Mouse (Mus musculus): ENCODE results near the gene 2310039H08Rik.

- no peak for TF ChIP-seq CTCF (IDR thresholded peaks at IDR 0.05; ENCODE audit: control insufficient read depth, insufficient read depth, insufficient read length)
- peak; percentile 49 for TF ChIP-seq MAX (IDR thresholded peaks at IDR 0.05)
- no peak for TF ChIP-seq MYOG (IDR thresholded peaks at IDR 0.05; ENCODE audit: control insufficient read depth, extremely low read depth, insufficient read length)
- no peak for TF ChIP-seq MYOD1 (IDR thresholded peaks at IDR 0.05; ENCODE audit: control insufficient read depth, insufficient read length, low read depth)
- no peak for TF ChIP-seq USF1 (IDR thresholded peaks at IDR 0.05; ENCODE audit: low read depth)
- no peak for TF ChIP-seq CEBPB (IDR thresholded peaks at IDR 0.05; ENCODE audit: low read depth)
- TF ChIP-seq FOSL1 (IDR thresholded peaks at IDR 0.05; ENCODE audit: insufficient read depth, low read length, poor library complexity, severe bottlenecking), result no peak
Observed at GRCm38 (mm10) chr17:46782341-46783221, 10.1 kb downstream of the 2310039H08Rik start, which contains the start of gene Rpl7l1.
